In the genomic region with DNA sequence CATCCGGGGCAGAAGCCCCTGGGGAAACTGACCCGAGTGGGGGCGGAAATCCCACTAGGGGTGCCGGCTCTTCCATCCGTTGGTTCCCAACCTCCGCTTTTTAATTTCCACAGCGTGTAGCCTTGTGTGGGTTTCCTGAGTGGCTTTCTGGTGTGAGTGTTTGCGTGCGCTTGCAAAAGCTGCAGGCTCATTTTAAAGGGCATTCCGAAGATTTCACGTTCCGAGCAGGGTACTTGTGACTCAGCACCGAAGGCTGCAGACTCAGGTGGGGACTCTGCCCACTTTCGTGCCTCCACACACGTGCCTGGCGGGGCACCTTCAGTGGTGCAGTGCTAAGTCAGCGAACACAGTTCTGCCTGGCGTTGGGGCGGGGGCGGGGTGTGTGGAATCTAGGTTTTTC, we compare ENCODE assay signal across 9 mouse cellular contexts. TPM values are rescaled to one million over a fixed set of nuclear protein-coding genes. Genes with fewer than 3 reads are reported as not detected.
DNase-seq lines count a peak whose midpoint lies in the region; ATAC-seq and TF ChIP-seq lines count a peak whose summit lies in the region.
"Had no signal": no experiment of that assay in that cellular context is flagged by ENCODE, and none has a peak within 500 bp of the region (broad histone marks: within the 10 kb centered on the region; RNA-seq: fewer than 3 reads in every experiment).

No protein-coding gene starts in this region.

- no peak for ATAC-seq in kidney, embryonic 15.5 days (replicated peaks; ENCODE audit: low FRiP score)
- no peak for ATAC-seq in midbrain, embryonic 12.5 days (ENCODE audit: low FRiP score, low read depth)
- ATAC-seq: Patski had no signal

- H3K27ac ChIP-seq in left cerebral cortex, adult 2 months, result peak overlapping the region; percentile 85; the same call in 1 of the 2 replicates
- peak overlapping the region; percentile 86; the same call in 1 of the 2 replicates for H3K27ac ChIP-seq in heart, embryonic 10.5 days
- H3K27ac ChIP-seq in kidney, embryonic 15.5 days, result no peak overlapping the region
- H3K27ac ChIP-seq in midbrain, embryonic 12.5 days (replicated peaks), result no peak overlapping the region

- intact Hi-C loops in left cerebral cortex, adult 2 months (cut with DNase I), result loop anchor here (10.0 kb wide), 1 partner anchor 279 kb away; a partner anchor contains a TSS
- intact Hi-C loops in left cerebral cortex, postnatal 14 days (cut with DNase I), result loop anchor here (10.0 kb wide), 1 partner anchor 131 kb away; no protein-coding TSS in a partner anchor

- 0 out of 2 replicates have a peak overlapping the region, but pooled peaks have one; percentile 23 for H3K9ac ChIP-seq in kidney, embryonic 15.5 days
- no peak overlapping the region for H3K9ac ChIP-seq in midbrain, embryonic 12.5 days (replicated peaks)

- no peak for TF ChIP-seq CTCF in left cerebral cortex, adult 2 months (IDR thresholded peaks at IDR 0.05)

- peak in 1 of 2 experiments; percentile 29 for DNase-seq in left cerebral cortex, adult 2 months (ENCODE audit: extremely low spot score in 1 of 2, low spot score in 2 of 2)
- no peak for DNase-seq in left cerebral cortex, postnatal 14 days (ENCODE audit: low spot score in 2 of 2)
- DNase-seq in brain, adult 2 months (ENCODE audit: low read depth, low spot score), result peak; percentile 63
- no peak for DNase-seq in heart, embryonic 10.5 days (ENCODE audit: low spot score)
- DNase-seq in testis, postnatal 10 days (ENCODE audit: low spot score), result no peak
- DNase-seq in spleen, postnatal 10 days (ENCODE audit: low spot score in 2 of 2), result no peak

- WGBS in heart, embryonic 10.5 days, result 2% methylated on average over 20 of the region's 20 CpGs
- under 1% methylated on average over 20 of the region's 20 CpGs for WGBS in kidney, embryonic 15.5 days
- WGBS in midbrain, embryonic 12.5 days, result 1% methylated on average over 20 of the region's 20 CpGs

- peak overlapping the region; percentile 97 for H3K4me2 ChIP-seq in kidney, embryonic 15.5 days
- H3K4me2 ChIP-seq in midbrain, embryonic 12.5 days (replicated peaks), result peak overlapping the region; percentile 97

- H3K4me1 ChIP-seq in heart, embryonic 10.5 days, result peaks cover 48% of the 10 kb centered on the region
- peaks cover 62% of the 10 kb centered on the region for H3K4me1 ChIP-seq in kidney, embryonic 15.5 days
- peaks cover 48% of the 10 kb centered on the region for H3K4me1 ChIP-seq in midbrain, embryonic 12.5 days

- no peaks in the 10 kb centered on the region for H3K36me3 ChIP-seq in heart, embryonic 10.5 days
- H3K36me3 ChIP-seq in kidney, embryonic 15.5 days, result no peaks in the 10 kb centered on the region
- H3K36me3 ChIP-seq in midbrain, embryonic 12.5 days, result no peaks in the 10 kb centered on the region

- peak overlapping the region; percentile 68 for H3K4me3 ChIP-seq in left cerebral cortex, adult 2 months
- peak overlapping the region; percentile 72 for H3K4me3 ChIP-seq in heart, embryonic 10.5 days
- H3K4me3 ChIP-seq in kidney, embryonic 15.5 days (replicated peaks), result peak overlapping the region; percentile 57
- H3K4me3 ChIP-seq in midbrain, embryonic 12.5 days, result peak overlapping the region; percentile 57

- no peaks in the 10 kb centered on the region for H3K9me3 ChIP-seq in heart, embryonic 10.5 days
- no peaks in the 10 kb centered on the region for H3K9me3 ChIP-seq in kidney, embryonic 15.5 days (replicated peaks)
- no peaks in the 10 kb centered on the region for H3K9me3 ChIP-seq in midbrain, embryonic 12.5 days

- H3K27me3 ChIP-seq in heart, embryonic 10.5 days (ENCODE audit: insufficient read depth, poor library complexity, severe bottlenecking), result peaks cover 86% of the 10 kb centered on the region
- H3K27me3 ChIP-seq in kidney, embryonic 15.5 days, result peaks cover 89% of the 10 kb centered on the region
- H3K27me3 ChIP-seq in midbrain, embryonic 12.5 days, result peaks cover 96% of the 10 kb centered on the region

RNA-seq across cellular contexts. Expression of a gene that starts 3.6 kb away (rescaled TPM):
- total RNA-seq in left cerebral cortex, adult 2 months (2021), result 10 to 100 TPM; 23.8 to 25.0 TPM
- 10 to 100 TPM; 20.9 to 22.2 TPM for total RNA-seq in left cerebral cortex, postnatal 14 days (2021)
- 5.4 and 9.0 TPM in 2 replicates for polyA plus RNA-seq in heart, embryonic 10.5 days (2016; fragmentation: Nextera tagmentation; extraction: Ambion mirVana)
- 6.7 and 7.9 TPM in 2 replicates for polyA plus RNA-seq in kidney, embryonic 15.5 days (2015; fragmentation: Nextera tagmentation; extraction: Ambion mirVana)
- polyA plus RNA-seq in midbrain, embryonic 12.5 days (2016; fragmentation: Nextera tagmentation; extraction: Ambion mirVana), result 3.4 and 3.9 TPM in 2 replicates

Comparison
In these comparisons a context has a peak if more than half of its experiments do, and no peak if none do; other contexts are left out.
1. H3K27ac ChIP-seq: peak in left cerebral cortex, adult 2 months (single experiment) and heart, embryonic 10.5 days (single experiment); none in kidney, embryonic 15.5 days (single experiment) and midbrain, embryonic 12.5 days (single experiment).
2. Peak in every context shown above with its lines, with median percentiles within 50 percentile points of each other: H3K4me3 ChIP-seq.